Mouse (Mus musculus): ENCODE measurements around the gene Ppp1r15a.

GRCm38 (mm10) chr7:45571966-45572365, 45.9 kb upstream of the Ppp1r15a start:
- no peak for TF ChIP-seq CTCF (conservative IDR thresholded peaks at IDR 0.05 in 1 of 2, IDR thresholded peaks at IDR 0.05 in 1 of 2; ENCODE audit: low read depth in 2 of 2, low read length in 2 of 2)
- TF ChIP-seq EP300 (IDR thresholded peaks at IDR 0.05; ENCODE audit: low read length), result no peak

Measured in CH12.LX (cell line).